Mouse (Mus musculus) embryo, embryonic 9.5 days (tissue): ENCODE data around the gene Suclg1.

ENCODE experiments used
- DNase-seq: peaks from one replicate; pipeline ENCODE4 v3.0.0-alpha.2; 2017; ENCODE audit errors: extremely low spot score

Suclg1 gene

GRCm38 (mm10) chr6:73322306-73322705 lies 74.1 kb downstream of the Suclg1 start:
- DNase-seq, result no peak
